Mouse (Mus musculus): ENCODE measurements around the gene Hspb7. TPM values are rescaled to one million over a fixed set of nuclear protein-coding genes. Genes with fewer than 3 reads are reported as not detected.
A peak's percentile ranks its signal among the peaks of the same experiment; 100 is the strongest.

The Hspb7 gene
- polyA plus RNA-seq (2016; fragmentation: Nextera tagmentation; extraction: Ambion mirVana): 0.08 TPM in 1 of 2 replicates, not detected in the other

- Histone ChIP-seq H3K4me1 (replicated peaks) (peaks cover 17% of the 10 kb centered on the region), H3K27ac (0 out of 2 replicates have a peak within 1 kb of the TSS, but pooled peaks have one; percentile 12), H3K36me3 (no peaks in the 10 kb centered on the region), H3K4me3 (replicated peaks) (no peak within 1 kb of the TSS), H3K4me2 (no peak within 1 kb of the TSS), H3K9me3 (no peaks in the 10 kb centered on the region), H3K9ac (replicated peaks) (peak within 1 kb of the TSS; percentile 34; the same call in 1 of the 2 replicates), H3K27me3 (peaks cover 39% of the 10 kb centered on the region)
- WGBS: 44% methylated on average over 9 of the region's 9 CpGs
- no peak for ATAC-seq (ENCODE audit: insufficient number of reproducible peaks, insufficient read depth, low FRiP score, low TSS enrichment, low read depth)
Measured at GRCm38 (mm10) chr4:141420192-141420829, at the start of gene Hspb7. Gene Hspb7, plus strand, starts transcription at chr4:141420779.

GRCm38 (mm10) chr4:141372426-141372825 is 48.2 kb upstream of the Hspb7 start:
- Histone ChIP-seq H3K9ac (replicated peaks) (no peak overlapping the region), H3K27me3 (peaks cover 32% of the 10 kb centered on the region), H3K4me1 (replicated peaks) (peaks cover 11% of the 10 kb centered on the region), H3K36me3 (no peaks in the 10 kb centered on the region), H3K27ac (no peak overlapping the region), H3K4me2 (no peak overlapping the region), H3K4me3 (replicated peaks) (no peak overlapping the region), H3K9me3 (no peaks in the 10 kb centered on the region)
- no peak for ATAC-seq (ENCODE audit: insufficient number of reproducible peaks, insufficient read depth, low FRiP score, low TSS enrichment, low read depth)
- WGBS: 88% methylated on average over 5 of the region's 5 CpGs

GRCm38 (mm10) chr4:141379674-141380073 is 40.9 kb upstream of the Hspb7 start:
- Histone ChIP-seq H3K4me3 (replicated peaks) (no peak overlapping the region), H3K27ac (no peak overlapping the region), H3K36me3 (no peaks in the 10 kb centered on the region), H3K4me2 (no peak overlapping the region), H3K9ac (replicated peaks) (0 out of 2 replicates have a peak overlapping the region, but pooled peaks have one; percentile 18), H3K4me1 (replicated peaks) (peaks cover 19% of the 10 kb centered on the region), H3K27me3 (peaks cover 52% of the 10 kb centered on the region), H3K9me3 (no peaks in the 10 kb centered on the region)
- no peak for ATAC-seq (ENCODE audit: insufficient number of reproducible peaks, insufficient read depth, low FRiP score, low TSS enrichment, low read depth)
- 68% methylated on average over 8 of the region's 8 CpGs for WGBS

GRCm38 (mm10) chr4:141382406-141382805 is 38.2 kb upstream of the Hspb7 start:
- peaks cover 24% of the 10 kb centered on the region for H3K4me1 ChIP-seq (replicated peaks)
- peak overlapping the region; percentile 50 for H3K9ac ChIP-seq (replicated peaks)
- ATAC-seq (ENCODE audit: insufficient number of reproducible peaks, insufficient read depth, low FRiP score, low TSS enrichment, low read depth): peak; percentile 24; the same call in 1 of the 2 replicates
- no peaks in the 10 kb centered on the region for H3K9me3 ChIP-seq
- 2% methylated on average over 23 of the region's 25 CpGs for WGBS
- peak overlapping the region; percentile 63 for H3K4me2 ChIP-seq
- H3K27me3 ChIP-seq: peaks cover 58% of the 10 kb centered on the region
- H3K4me3 ChIP-seq (replicated peaks): peak overlapping the region; percentile 39
- no peak overlapping the region for H3K27ac ChIP-seq
- H3K36me3 ChIP-seq: no peaks in the 10 kb centered on the region

GRCm38 (mm10) chr4:141385275-141385674 is 35.3 kb upstream of the Hspb7 start:
- no peak overlapping the region for H3K4me3 ChIP-seq (replicated peaks)
- WGBS: 0% methylated on average over 7 of the region's 7 CpGs
- peak overlapping the region; percentile 40 for H3K4me2 ChIP-seq
- H3K9ac ChIP-seq (replicated peaks): no peak overlapping the region
- H3K27ac ChIP-seq: no peak overlapping the region
- ATAC-seq (ENCODE audit: insufficient number of reproducible peaks, insufficient read depth, low FRiP score, low TSS enrichment, low read depth): no peak
- peaks cover 24% of the 10 kb centered on the region for H3K4me1 ChIP-seq (replicated peaks)
- no peaks in the 10 kb centered on the region for H3K9me3 ChIP-seq
- no peaks in the 10 kb centered on the region for H3K36me3 ChIP-seq
- H3K27me3 ChIP-seq: peaks cover 50% of the 10 kb centered on the region

- no peak overlapping the region for H3K4me3 ChIP-seq (replicated peaks)
- whole genome bisulfite sequencing: 66% methylated on average over 7 of the region's 7 CpGs
- no peak overlapping the region for H3K27ac ChIP-seq
- H3K27me3 ChIP-seq: peaks cover 41% of the 10 kb centered on the region
- H3K9ac ChIP-seq (replicated peaks): no peak overlapping the region
- no peak for ATAC-seq (ENCODE audit: insufficient number of reproducible peaks, insufficient read depth, low FRiP score, low TSS enrichment, low read depth)
- peaks cover 24% of the 10 kb centered on the region for H3K4me1 ChIP-seq (replicated peaks)
- no peak overlapping the region for H3K4me2 ChIP-seq
- no peaks in the 10 kb centered on the region for H3K36me3 ChIP-seq
- no peaks in the 10 kb centered on the region for H3K9me3 ChIP-seq
Measured at GRCm38 (mm10) chr4:141386150-141386549, 34.4 kb upstream of the Hspb7 start.

- Histone ChIP-seq H3K27me3 (peaks cover 30% of the 10 kb centered on the region), H3K27ac (no peak overlapping the region), H3K9ac (replicated peaks) (no peak overlapping the region), H3K9me3 (no peaks in the 10 kb centered on the region), H3K4me3 (replicated peaks) (no peak overlapping the region), H3K4me1 (replicated peaks) (peaks cover 22% of the 10 kb centered on the region), H3K36me3 (no peaks in the 10 kb centered on the region), H3K4me2 (no peak overlapping the region)
- WGBS: 18% methylated on average over 5 of the region's 5 CpGs
- no peak for ATAC-seq (ENCODE audit: insufficient number of reproducible peaks, insufficient read depth, low FRiP score, low TSS enrichment, low read depth)
Measured at GRCm38 (mm10) chr4:141387093-141387784, 33.3 kb upstream of the Hspb7 start.

GRCm38 (mm10) chr4:141387933-141388332 is 32.6 kb upstream of the Hspb7 start:
- no peak overlapping the region for H3K4me3 ChIP-seq (replicated peaks)
- no peaks in the 10 kb centered on the region for H3K9me3 ChIP-seq
- H3K27ac ChIP-seq: no peak overlapping the region
- no peak for ATAC-seq (ENCODE audit: insufficient number of reproducible peaks, insufficient read depth, low FRiP score, low TSS enrichment, low read depth)
- no peak overlapping the region for H3K9ac ChIP-seq (replicated peaks)
- H3K4me2 ChIP-seq: no peak overlapping the region
- H3K36me3 ChIP-seq: no peaks in the 10 kb centered on the region
- H3K27me3 ChIP-seq: peaks cover 28% of the 10 kb centered on the region
- peaks cover 15% of the 10 kb centered on the region for H3K4me1 ChIP-seq (replicated peaks)
- WGBS: 63% methylated on average over 5 of the region's 5 CpGs

GRCm38 (mm10) chr4:141389366-141390150 is 31.0 kb upstream of the Hspb7 start:
- H3K27ac ChIP-seq: no peak overlapping the region
- H3K4me2 ChIP-seq: no peak overlapping the region
- 66% methylated on average over 18 of the region's 18 CpGs for WGBS
- H3K9me3 ChIP-seq: no peaks in the 10 kb centered on the region
- H3K4me3 ChIP-seq (replicated peaks): no peak overlapping the region
- ATAC-seq (ENCODE audit: insufficient number of reproducible peaks, insufficient read depth, low FRiP score, low TSS enrichment, low read depth): no peak
- no peaks in the 10 kb centered on the region for H3K36me3 ChIP-seq
- H3K4me1 ChIP-seq (replicated peaks): peaks cover 9% of the 10 kb centered on the region
- peaks cover 16% of the 10 kb centered on the region for H3K27me3 ChIP-seq
- no peak overlapping the region for H3K9ac ChIP-seq (replicated peaks)

GRCm38 (mm10) chr4:141391293-141391692 is 29.3 kb upstream of the Hspb7 start:
- Histone ChIP-seq H3K4me3 (replicated peaks) (no peak overlapping the region), H3K27ac (no peak overlapping the region), H3K4me2 (no peak overlapping the region), H3K36me3 (no peaks in the 10 kb centered on the region), H3K27me3 (peaks cover 15% of the 10 kb centered on the region), H3K4me1 (replicated peaks) (peaks cover 7% of the 10 kb centered on the region; the same call in 1 of the 2 replicates), H3K9ac (replicated peaks) (no peak overlapping the region), H3K9me3 (no peaks in the 10 kb centered on the region)
- no peak for ATAC-seq (ENCODE audit: insufficient number of reproducible peaks, insufficient read depth, low FRiP score, low TSS enrichment, low read depth)
- WGBS: 81% methylated on average over 12 of the region's 12 CpGs

GRCm38 (mm10) chr4:141394751-141395150 is 25.8 kb upstream of the Hspb7 start:
- H3K9ac ChIP-seq (replicated peaks): no peak overlapping the region
- H3K36me3 ChIP-seq: no peaks in the 10 kb centered on the region
- ATAC-seq (ENCODE audit: insufficient number of reproducible peaks, insufficient read depth, low FRiP score, low TSS enrichment, low read depth): no peak
- no peak overlapping the region for H3K27ac ChIP-seq
- 13% methylated on average over 16 of the region's 16 CpGs for WGBS
- 0 out of 2 replicates have a peak overlapping the region, but pooled peaks have one; percentile 9 for H3K4me3 ChIP-seq (replicated peaks)
- H3K4me2 ChIP-seq: peak overlapping the region; percentile 39
- peaks cover 23% of the 10 kb centered on the region for H3K27me3 ChIP-seq
- H3K9me3 ChIP-seq: no peaks in the 10 kb centered on the region
- H3K4me1 ChIP-seq (replicated peaks): peaks cover 18% of the 10 kb centered on the region

Data from limb, embryonic 12.5 days (tissue).